Mouse (Mus musculus): ENCODE data around the gene Hist1h4j.

Hist1h4j gene

GRCm38 (mm10) chr13:21734906-21735767 is at the start of gene Hist1h4j:
Gene Hist1h4j (plus strand): TSS chr13:21735064.
- DNase-seq (ENCODE audit: low read depth, low spot score) = peak; percentile 79

DNA sequence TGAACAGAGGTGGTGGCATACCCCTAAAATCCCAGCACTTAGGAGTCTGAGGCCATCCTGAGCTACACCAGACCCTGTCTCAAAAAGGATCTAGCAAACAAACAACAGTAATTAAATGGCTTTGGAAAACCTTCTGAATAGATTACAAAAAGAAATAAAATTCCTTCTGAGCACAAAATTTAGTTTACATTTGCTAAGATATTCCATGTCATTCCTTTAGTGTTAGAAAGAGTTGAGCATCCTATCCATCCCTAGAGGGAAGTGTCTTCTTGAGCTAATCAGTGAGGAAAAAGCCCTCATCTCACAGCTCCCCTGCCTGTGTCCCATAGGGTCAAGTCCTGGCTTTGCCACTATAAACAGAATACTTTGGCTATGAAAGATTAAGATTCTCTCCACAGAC is 37.1 kb upstream of the Hist1h4j start, which contains the start of gene Olfr1359:
Olfr1359 (plus strand) TSS at position 301 of the 400 bp plus-strand sequence.
- DNase-seq (ENCODE audit: low read depth, low spot score) = no peak

DNA sequence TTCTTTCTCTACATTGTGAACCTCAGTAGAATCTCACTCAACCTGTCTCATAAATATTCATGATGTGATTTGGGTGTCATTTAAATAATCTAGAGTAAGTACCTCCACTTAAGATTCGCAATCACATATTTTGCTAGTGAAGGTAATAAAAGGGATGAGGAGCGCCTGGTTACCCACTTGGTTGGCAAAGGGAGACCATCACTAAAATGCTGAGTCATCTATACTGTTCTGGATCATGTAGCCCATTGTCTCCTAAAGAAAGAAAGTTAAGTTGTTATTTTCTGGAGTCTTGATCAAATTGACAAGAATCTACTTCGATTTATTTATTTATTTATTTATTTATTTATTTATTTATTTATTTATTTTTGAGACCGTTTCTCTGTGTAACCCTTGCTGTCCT is 28.2 kb upstream of the Hist1h4j start:
- DNase-seq (ENCODE audit: low read depth, low spot score) = no peak

DNA sequence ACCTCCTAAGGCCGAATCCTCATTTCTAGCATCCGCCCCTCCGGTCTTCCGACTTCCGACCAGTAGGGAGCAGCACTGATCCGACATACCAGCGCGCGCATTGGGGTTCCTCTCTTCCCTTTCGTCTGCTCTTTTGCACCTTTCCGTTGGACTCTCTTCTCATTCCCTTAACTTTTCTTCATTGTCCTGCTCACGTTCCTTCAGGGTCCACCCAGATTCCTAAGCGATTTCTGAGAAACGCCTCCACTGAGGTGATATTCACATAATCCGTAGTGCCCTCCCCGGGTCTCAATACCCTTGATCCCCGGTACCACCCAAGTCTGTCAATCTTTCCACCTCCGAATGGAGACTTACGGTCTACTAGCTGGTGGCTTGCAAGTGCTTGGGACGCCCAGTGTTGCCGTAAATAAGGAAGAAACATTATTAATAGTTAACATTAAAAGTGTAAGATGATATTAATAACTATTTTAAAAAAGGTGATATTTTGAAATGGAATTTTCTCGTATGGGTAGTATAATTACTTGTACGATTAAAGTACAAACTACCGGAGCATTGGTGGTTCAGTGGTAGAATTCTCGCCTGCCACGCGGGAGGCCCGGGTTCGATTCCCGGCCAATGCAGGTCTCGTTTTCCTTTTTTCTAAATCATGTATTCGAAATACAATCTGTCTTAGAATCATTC is 24.7 kb upstream of the Hist1h4j start:
- peak; percentile 84 for DNase-seq (ENCODE audit: low read depth, low spot score)

DNA sequence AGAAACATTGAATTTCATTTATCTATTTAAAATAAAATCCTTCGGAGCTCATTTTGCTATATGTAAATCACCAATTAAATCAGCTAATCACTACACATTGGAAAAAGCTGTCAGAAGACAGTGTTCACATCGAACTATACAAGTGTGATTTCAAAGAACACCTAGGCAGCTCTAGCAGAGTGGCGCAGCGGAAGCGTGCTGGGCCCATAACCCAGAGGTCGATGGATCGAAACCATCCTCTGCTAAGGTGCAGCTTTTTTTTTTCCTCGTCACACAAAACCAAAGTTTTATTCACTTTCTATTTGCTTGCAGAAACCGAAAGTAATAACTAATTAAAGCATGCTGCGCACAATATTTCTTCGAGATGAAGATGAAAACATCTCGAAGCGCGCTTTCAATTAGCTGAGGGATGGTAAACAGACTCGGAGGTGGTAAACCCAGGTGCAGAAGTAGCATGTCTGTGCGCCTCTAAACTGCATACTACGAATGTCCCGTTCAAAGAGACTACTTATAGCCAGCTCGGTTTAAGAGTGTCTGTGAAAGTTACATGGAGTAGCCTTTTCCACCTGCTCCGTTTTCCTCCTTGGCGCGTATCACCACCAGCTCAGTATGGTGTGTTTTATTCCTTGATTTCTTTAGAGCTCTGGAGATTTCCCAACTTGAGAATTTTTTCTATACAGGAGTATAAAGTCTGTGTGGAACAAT is 23.9 kb upstream of the Hist1h4j start:
- DNase-seq (ENCODE audit: low read depth, low spot score) = peak; percentile 69

DNA sequence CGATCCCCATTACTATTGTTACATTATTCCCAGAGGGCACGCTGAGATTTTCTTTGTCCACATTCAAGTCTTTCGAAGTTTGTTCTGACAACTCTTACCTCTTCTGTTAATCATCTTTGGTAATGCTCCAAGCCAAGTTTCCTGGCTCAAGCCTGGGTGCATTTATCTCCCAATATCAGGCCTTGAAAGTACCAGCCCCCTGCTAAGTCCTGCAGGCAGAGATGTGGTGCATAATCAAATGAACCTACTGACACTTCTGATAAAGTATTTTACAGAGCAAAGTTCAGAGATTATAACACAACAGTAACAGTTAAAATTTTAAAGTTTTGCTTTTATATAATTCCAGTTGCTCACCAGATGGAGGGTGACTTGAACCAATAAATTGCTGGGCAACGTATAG is 23.2 kb upstream of the Hist1h4j start:
- no peak for DNase-seq (ENCODE audit: low read depth, low spot score)

- peak; percentile 81 for DNase-seq (ENCODE audit: low read depth, low spot score)
These were observed 20.1 kb upstream of the Hist1h4j start for GRCm38 (mm10) chr13:21714725-21715124.

DNA sequence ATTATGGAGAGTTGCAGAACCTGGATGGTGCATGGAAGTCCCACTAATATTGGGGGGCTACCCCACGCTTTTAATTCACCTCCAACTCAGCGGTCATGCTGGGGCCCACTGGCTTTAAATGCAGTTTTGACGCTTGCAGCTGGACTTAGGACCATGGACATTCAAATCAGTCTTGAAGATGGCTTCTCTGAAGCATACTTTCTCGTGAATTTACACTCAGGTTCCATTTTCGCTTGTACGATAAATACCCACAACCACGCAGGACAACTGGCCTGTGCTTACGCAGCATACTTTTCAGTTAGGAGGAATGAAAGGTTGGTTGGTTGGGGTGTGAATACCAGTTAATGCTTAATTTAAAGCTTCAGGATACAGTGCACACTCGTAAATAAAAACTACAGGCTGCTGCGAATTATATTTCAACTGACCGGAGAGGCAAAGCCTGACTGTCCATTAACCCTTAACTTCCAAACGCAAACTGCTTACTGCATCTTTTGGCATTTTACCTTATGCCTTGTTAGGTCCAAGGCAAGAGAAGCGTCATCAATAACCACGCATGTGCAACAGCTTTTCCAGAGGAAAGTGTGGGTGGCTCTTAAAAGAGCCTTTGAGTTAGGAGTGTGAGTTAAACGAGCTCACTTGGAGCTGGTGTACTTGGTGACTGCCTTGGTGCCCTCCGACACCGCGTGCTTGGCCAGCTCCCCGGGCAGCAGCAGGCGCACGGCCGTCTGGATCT is 19.6 kb upstream of the Hist1h4j start:
- DNase-seq (ENCODE audit: low read depth, low spot score) = peak; percentile 60

- DNase-seq (ENCODE audit: low read depth, low spot score) = peak; percentile 97
These were observed 18.9 kb upstream of the Hist1h4j start, which contains the start of the genes Hist1h2bl and Hist1h2ai for GRCm38 (mm10) chr13:21715864-21716539. Gene Hist1h2bl (minus strand): TSS chr13:21716143. Gene Hist1h2ai (plus strand): TSS chr13:21716422.

- DNase-seq (ENCODE audit: low read depth, low spot score) = peak; percentile 59
These were observed 18.1 kb upstream of the Hist1h4j start for GRCm38 (mm10) chr13:21716540-21717391.

GRCm38 (mm10) chr13:21717397-21718357 is 17.2 kb upstream of the Hist1h4j start, which contains the start of gene Hist1h3h:
Gene Hist1h3h (plus strand): TSS chr13:21717659.
- DNase-seq (ENCODE audit: low read depth, low spot score) = peak; percentile 90

- peak; percentile 47 for DNase-seq (ENCODE audit: low read depth, low spot score)
These were observed 16.3 kb upstream of the Hist1h4j start for GRCm38 (mm10) chr13:21718381-21719080.

DNA sequence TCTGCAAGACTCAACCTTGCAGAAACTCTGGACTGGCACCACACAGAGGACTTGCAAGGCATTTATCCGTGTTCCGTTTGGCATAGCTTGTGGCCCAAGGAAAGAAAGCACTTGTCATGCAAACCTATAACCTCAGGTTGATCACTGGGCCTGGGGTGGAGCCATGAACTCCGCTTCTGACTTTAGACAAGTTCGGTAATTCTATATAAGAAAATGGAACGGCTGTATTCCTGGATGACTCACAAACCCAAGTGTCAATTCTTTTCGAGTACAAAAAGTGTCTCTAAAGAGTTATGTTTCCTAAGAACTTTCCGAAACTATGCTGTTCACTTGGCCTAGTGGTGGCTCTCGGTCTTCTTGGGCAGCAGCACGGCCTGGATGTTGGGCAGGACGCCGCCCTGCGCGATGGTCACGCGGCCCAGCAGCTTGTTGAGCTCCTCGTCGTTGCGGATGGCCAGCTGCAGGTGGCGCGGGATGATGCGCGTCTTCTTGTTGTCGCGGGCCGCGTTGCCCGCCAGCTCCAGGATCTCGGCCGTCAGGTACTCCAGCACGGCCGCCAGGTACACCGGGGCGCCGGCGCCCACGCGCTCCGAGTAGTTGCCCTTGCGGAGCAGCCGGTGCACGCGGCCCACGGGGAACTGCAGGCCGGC is 13.6 kb upstream of the Hist1h4j start:
- DNase-seq (ENCODE audit: low read depth, low spot score) = peak; percentile 57

GRCm38 (mm10) chr13:21721757-21722372 is 13.0 kb upstream of the Hist1h4j start, which contains the start of gene Hist1h2bm:
Gene Hist1h2bm (plus strand): TSS chr13:21722044.
- DNase-seq (ENCODE audit: low read depth, low spot score) = peak; percentile 94

GRCm38 (mm10) chr13:21722373-21722925 is 12.4 kb upstream of the Hist1h4j start:
- DNase-seq (ENCODE audit: low read depth, low spot score) = no peak

All from c-Kit-negative CD71-positive TER-119-positive erythroid progenitor cells, embryonic 14.5 days (primary cell).